Mouse (Mus musculus): ENCODE results near the gene Ddrgk1.

- no peak for TF ChIP-seq CHD2 (IDR thresholded peaks at IDR 0.05; ENCODE audit: low read depth, low read length)
- no peak for TF ChIP-seq MAFK (IDR thresholded peaks at IDR 0.05; ENCODE audit: insufficient read depth, low read depth, low read length)
- no peak for TF ChIP-seq HCFC1 (IDR thresholded peaks at IDR 0.05; ENCODE audit: borderline replicate concordance, insufficient read depth, low read length)
Observed at GRCm38 (mm10) chr2:130642684-130643369, 21.6 kb downstream of the Ddrgk1 start, which contains the start of gene Lzts3.

Data from ES-E14 (cell line).